Mouse (Mus musculus) adrenal gland, adult 2 months (tissue): ENCODE data around the gene Notch2. TPM values are rescaled to one million over a fixed set of nuclear protein-coding genes. Genes with fewer than 3 reads are reported as not detected.

Experiments
- DNase-seq: peaks from one replicate; pipeline ENCODE4 v3.0.0; 2021
- polyA plus RNA-seq: library from polyadenylated mRNA; depleted of rRNA; stranded (reverse); fragments of >200 nt; gene quantifications from 2 replicates; pipeline ENCODE4 v1.2.3, GENCODE M21; 2012
- total RNA-seq, 2 experiments: library from RNA; stranded (reverse); gene quantifications; 2 replicates each; pipeline ENCODE4 v1.2.3; 2021

Notch2 gene
- total and polyA plus RNA-seq, 3 experiments = 33.9 to 70.1 (median 53.8) TPM

GRCm38 (mm10) chr3:98074622-98075231 is 61.4 kb downstream of the Notch2 start:
- no peak for DNase-seq

DNA sequence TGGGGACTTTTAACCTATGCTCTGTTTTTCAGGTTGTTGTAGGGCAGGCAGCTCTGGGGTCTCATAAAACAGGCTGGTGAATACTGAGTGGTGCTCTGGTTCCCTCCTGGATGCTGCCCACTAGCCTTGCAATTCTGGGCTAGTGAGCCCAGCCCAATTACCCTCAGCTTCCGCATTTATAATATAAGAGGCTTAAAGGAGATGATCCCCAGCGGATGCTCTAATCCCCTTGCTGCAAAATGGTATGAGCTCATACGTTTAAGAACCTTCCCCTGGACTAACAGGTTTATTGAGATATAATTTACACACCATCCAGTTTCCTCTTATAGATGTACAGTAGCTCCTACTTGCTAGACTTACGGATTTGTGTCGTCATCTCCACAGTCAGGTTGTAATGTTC is 64.5 kb downstream of the Notch2 start:
- DNase-seq = no peak

DNA sequence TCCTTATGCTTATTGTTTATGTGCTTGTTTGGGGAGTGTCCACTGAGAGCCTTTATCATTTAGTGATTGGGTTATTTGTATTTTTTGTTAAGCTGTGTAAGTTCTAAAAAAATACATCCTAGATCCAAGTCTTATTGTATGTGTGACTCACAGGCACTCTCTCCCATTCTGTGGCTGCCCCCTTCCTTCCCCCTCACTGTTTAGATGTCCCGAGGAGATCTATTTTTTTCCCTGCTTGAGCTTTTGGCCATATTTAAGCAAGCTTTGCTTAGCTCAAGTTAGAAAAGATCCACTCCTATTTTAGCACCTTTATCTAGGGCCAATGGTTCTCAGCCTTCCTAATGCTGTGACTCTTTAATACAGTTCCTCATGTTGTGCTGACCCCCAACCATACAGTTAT is 65.5 kb downstream of the Notch2 start:
- DNase-seq = no peak

GRCm38 (mm10) chr3:98079601-98080215 is 66.4 kb downstream of the Notch2 start:
- peak; percentile 56 for DNase-seq

GRCm38 (mm10) chr3:98080630-98081029 is 67.3 kb downstream of the Notch2 start:
- DNase-seq = no peak

- DNase-seq = no peak
Observed at GRCm38 (mm10) chr3:98082188-98082587, 68.9 kb downstream of the Notch2 start.

GRCm38 (mm10) chr3:98082972-98083371 is 69.6 kb downstream of the Notch2 start:
- DNase-seq = no peak

GRCm38 (mm10) chr3:98084061-98084655 is 70.8 kb downstream of the Notch2 start:
- no peak for DNase-seq

GRCm38 (mm10) chr3:98084870-98085269 is 71.5 kb downstream of the Notch2 start:
- DNase-seq = no peak

DNA sequence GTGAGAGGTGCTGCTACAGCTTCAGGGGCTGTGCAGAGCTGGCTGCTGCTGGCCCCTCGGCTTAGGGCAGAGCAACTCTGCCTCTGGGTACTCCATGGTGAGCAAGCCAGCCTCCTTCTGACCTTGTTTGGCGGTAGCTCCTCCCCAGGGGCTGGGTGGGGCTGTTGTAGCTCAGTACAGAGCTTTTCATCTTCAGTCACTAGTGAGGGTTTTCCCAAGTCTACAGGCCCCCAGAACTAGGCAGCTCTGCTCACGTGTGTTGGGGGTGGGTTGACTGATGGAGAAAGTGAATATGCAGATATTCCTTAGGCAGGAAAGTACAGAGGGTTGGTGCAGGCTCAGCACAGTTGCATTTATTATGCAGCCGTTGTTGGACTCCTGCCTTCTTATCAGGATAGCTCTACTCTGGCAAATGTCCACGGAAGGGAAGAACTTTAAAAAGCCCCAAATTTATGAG is 72.5 kb downstream of the Notch2 start:
- DNase-seq = peak; percentile 80

DNA sequence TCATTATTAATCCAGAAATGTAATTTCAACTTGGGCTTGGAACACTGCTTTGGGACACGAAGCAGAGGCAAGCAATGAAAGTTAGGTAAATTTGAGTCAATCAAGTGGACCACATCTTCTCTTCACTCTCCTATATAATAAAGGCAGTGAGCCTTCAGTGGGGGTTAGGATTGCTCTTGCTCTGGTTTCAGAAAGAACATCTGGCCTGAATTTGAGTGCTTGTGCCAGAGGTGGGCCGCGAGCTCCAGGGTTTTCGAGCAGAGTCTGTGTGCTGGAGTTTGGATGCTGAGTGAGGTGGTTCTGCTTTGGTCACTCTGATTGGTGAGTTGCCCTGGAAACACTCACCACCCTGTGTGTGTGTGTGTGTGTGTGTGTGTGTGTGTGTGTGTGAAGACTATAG is 73.1 kb downstream of the Notch2 start:
- no peak for DNase-seq

GRCm38 (mm10) chr3:98086860-98087259 is 73.5 kb downstream of the Notch2 start:
- no peak for DNase-seq

DNA sequence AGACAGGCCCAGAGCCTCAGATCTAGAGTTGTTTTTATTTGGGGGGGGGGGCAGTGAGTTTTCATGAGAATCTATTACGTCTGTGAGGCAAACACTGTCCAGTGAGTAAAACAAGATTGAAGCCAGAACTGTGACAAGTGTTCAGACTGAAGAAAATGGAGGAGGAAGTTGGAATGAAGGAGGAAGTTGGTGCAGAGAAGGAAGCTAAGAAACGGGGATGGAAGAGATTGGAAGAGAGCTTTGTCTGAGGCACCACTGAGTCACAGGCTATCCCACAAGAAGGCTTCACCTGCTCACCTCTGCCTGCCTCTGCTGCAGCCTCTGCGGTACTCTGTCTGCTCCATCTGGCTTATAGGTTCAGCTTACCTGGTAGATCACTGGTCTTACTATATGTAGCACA is 74.2 kb downstream of the Notch2 start:
- no peak for DNase-seq

DNA sequence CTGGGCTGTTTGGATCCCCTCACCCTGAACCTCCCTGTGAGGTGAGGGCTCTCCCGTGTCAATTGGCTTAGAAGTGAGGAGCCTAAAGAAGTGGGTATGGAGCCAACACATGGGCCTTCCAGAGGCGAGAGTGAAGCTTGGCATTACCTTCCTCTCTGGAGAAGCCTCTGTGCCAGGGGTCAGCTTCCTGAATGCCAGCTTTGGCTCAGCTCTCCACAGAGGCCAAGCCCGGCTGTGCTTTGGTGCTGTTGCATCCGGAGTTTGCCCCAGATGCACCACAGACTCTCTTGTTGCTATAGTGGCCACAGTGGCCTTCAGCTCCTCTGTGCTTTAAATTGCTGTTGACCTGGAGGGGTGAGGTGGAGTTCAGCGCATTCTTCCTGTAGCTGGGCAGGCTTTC is 76.4 kb downstream of the Notch2 start:
- peak; percentile 33 for DNase-seq

DNA sequence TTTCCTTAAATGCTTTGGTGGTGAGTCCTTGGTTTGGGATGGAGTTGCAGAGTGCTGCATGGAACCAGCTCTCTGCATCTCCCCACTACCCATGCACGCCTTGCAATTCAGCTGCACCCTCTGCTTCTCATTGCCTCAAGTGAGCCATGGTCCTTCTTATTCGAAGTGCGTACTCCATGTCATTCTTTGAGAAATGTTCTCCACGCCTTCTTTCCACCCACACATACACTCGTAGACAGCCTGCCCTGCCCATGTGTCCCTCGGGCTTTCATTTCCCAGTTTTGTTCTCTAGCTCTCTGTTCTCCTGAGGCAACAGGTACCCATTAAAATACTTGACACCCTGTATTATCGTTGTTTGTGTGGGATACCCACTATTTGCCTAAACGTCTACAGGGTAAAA is 76.8 kb downstream of the Notch2 start:
- no peak for DNase-seq

DNA sequence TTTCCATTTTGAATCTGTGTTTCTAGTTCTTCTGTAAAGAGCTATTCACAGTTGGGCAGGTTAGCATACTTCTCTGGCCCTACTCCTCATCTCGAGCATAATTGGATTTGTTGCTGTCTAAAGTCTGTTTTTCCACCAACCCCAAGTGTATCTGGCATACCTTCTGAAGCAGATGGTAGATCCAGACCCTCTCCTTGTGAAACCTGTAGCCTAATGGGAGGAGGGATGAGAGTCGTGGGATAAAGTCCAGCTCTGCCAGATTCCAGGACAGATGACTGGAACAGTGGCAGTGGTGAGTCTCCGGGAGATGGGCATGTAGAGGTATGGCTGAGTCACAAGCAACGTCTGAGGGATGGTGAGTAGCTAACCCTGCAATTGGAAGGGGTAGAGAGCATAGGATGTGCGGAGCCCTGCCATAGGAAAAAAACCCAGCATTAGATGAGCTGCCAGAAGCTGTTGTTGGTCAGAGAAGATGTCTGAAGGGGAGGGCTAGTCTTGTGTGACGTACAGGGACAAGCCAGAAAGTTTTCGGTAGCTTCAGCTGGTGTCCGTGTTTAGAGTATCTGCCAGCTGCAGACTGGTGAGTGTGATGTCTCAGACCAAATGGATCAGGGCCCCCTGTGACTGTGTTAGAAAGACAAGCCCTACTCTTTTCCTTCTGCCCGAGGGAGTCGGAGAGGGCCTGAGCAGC is 79.5 kb downstream of the Notch2 start:
- DNase-seq = no peak

DNA sequence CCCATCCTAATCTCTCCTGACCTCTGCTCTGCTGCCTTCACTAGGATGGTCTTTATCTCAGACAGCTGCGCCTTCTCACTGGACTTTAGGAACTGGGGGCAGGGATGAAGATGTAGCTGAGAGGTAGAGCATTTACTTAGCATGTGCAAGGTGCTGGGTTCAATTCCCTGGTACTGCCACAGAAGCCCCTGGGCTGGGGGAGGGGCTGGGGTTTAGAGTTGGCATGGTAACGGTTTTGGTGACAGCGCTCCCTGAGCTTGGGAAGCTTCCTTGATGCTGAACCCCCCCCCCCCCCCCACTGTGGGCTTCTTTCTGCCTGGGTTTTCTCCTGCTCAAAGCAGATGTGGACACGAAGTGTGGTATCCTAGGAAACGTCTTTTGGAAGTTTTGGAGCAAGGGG is 80.6 kb downstream of the Notch2 start:
- DNase-seq = no peak

GRCm38 (mm10) chr3:98094629-98095583 is 81.6 kb downstream of the Notch2 start:
- DNase-seq = no peak

GRCm38 (mm10) chr3:98096981-98097380 is 83.7 kb downstream of the Notch2 start:
- no peak for DNase-seq

DNA sequence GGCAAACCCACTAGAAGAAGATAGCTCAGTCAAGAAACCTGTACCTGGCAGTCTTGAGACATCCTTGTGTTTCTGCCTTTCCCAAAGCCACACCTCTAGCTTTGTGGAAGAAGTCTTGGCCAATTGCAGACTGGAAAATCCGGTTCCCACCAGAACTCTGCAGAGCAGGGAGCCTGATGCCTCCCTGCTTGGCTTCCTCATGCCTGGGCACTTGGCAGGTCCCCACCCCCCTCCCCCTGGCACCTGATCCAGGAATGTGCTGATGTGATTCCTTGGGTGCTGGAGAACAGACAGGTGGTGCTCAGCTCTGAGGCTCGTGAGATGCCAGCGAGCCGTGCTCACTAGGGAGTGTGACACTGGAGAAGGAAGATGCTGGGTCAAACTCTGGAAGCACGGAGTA is 85.3 kb downstream of the Notch2 start:
- DNase-seq = no peak

DNA sequence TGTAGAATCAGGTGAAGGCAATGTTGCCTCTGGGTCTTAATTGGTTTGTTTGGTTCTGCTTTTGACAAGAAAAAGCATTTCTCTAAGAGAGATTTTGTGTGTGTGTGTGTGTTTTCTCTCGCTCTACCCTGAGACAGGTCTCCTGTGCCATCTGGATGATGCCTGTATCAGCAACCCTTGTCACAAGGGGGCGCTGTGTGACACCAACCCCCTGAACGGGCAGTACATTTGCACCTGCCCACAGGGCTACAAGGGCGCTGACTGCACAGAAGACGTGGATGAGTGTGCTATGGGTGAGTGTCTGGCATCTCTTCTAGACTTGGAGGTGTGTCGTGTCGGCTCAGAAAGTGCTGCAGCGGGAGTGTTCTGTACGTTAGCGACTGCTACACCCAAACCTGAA is 86.0 kb downstream of the Notch2 start:
- DNase-seq = no peak

- DNase-seq = no peak
Observed at GRCm38 (mm10) chr3:98101541-98101940, 88.2 kb downstream of the Notch2 start.
